Mouse (Mus musculus) monocyte, adult 5-6 weeks (primary cell): Measurements from ENCODE around the gene H2-Oa. TPM values are rescaled to one million over a fixed set of nuclear protein-coding genes. Genes with fewer than 3 reads are reported as not detected.

Experiments used
- ATAC-seq: fragments of 153-309, 156-312 bp; replicated peaks from 2 replicates; pipeline ENCODE4 v1.8.0; 2017; ENCODE audit warnings: mild to moderate bottlenecking; ENCODE audit not compliant: low TSS enrichment, insufficient number of reproducible peaks, severe bottlenecking, poor library complexity, low FRiP score
- total RNA-seq: library from RNA; stranded (forward); fragments of 200-1000, 200-491, 200-594 nt; gene quantifications from 3 replicates; pipeline ENCODE4 v1.2.3, GENCODE M21; 2017

H2-Oa gene
- total RNA-seq, 1 experiment from 2014 or later = 18.9 TPM

DNA sequence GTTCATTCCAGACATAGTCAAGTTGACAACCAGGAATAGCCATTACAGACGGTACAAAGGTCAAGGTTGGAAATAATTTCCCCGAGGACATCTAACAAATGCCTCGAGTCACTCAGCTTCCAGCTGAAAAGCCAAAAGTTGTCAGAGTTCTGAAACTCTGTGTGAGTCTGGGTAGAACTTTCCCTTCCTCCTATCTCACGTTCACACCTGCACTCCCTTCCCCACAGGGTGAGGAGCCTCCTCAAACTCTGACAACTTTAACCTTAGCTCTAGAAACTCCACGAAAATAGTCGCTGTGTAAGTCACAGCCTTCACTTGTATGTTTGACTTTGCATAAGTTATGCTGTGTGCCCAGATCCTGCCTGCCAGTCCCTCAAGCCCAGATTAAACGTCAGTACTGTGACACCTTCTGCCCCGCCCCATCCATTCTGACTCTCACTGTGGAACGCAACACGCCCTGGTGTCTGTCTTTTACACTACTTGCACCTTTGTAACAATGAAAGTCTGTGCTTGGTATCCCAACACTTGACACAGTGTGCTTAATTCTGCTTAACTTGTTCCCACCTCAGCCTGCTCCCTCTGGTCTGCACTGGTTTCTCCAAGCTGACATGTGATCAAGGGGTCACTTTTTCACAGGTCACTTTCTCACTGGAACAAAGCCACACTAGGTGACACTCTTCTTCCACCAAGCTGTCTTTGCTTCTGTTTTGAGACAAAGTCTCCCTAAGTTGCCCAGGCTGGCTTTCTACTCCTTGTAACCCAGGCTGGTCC is 6.8 kb downstream of the H2-Oa start:
- no peak for ATAC-seq

GRCm38 (mm10) chr17:34099531-34099930 is 7.4 kb downstream of the H2-Oa start:
- ATAC-seq = no peak

DNA sequence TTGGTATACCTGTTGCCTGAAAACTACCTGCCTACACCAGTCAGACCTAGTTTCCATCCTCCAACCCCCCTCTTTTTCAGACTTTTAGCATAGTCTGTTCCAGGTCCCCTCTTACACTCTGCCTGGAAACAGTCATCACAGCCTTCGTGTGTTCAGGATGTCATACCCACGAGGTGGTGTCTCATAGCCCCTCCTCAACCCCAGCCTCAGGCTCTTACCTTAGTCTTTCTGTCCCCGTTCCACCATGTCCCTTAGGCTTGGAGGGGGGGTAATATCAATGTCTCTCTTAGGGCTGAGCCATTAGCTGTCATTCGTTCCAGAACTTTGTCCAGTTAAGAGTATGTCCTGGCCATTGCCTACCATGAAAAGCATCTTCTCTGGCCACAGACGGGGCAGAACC is 9.0 kb downstream of the H2-Oa start:
- ATAC-seq = no peak

DNA sequence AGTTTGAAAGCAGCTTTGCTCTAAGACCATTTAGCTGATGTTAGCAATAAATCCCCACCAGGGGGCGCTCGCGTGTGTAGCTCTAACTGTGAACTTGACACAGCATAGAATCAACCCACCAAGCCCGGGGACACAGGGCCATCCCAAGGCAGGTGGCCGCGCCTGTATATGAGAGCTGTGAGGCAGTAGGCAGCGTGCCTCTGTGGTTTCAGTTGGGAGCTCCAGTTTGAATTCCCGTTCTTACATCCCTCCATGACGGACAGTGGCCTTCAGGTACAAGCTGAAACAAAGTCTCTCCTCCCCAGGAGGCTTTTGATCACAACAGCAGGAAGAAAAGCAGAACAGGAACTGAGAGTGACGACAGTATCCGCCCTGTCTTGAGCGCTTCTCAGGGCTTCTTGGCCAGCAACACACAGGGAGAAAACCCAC is 9.5 kb downstream of the H2-Oa start:
- peak; percentile 86 for ATAC-seq

GRCm38 (mm10) chr17:34102831-34103230 is 10.7 kb downstream of the H2-Oa start:
- 0 out of 2 replicates have a peak, but pooled peaks have one; percentile 33 for ATAC-seq

GRCm38 (mm10) chr17:34104804-34105203 is 12.7 kb downstream of the H2-Oa start:
- no peak for ATAC-seq

- ATAC-seq = no peak
These were observed 14.4 kb downstream of the H2-Oa start for GRCm38 (mm10) chr17:34106555-34106954.

GRCm38 (mm10) chr17:34107109-34107867 is 15.1 kb downstream of the H2-Oa start:
- ATAC-seq = no peak

DNA sequence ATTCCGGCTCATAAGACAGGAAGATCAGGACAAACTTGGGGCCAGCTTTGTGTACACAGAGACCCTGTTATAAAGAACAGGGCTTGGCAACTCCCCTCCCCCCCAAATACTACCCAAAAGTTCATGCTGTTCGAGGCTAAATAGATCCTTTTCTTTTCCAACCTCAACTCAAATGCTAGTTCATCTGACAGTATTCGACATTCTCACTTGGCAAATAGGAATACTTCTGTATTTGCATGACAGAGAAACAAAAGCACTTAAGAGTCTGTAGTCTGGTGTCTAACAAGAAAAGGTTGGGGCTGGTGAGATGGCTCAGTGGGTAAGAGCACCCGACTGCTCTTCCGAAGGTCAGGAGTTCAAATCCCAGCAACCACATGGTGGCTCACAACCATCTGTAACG is 16.3 kb downstream of the H2-Oa start:
- ATAC-seq = no peak

DNA sequence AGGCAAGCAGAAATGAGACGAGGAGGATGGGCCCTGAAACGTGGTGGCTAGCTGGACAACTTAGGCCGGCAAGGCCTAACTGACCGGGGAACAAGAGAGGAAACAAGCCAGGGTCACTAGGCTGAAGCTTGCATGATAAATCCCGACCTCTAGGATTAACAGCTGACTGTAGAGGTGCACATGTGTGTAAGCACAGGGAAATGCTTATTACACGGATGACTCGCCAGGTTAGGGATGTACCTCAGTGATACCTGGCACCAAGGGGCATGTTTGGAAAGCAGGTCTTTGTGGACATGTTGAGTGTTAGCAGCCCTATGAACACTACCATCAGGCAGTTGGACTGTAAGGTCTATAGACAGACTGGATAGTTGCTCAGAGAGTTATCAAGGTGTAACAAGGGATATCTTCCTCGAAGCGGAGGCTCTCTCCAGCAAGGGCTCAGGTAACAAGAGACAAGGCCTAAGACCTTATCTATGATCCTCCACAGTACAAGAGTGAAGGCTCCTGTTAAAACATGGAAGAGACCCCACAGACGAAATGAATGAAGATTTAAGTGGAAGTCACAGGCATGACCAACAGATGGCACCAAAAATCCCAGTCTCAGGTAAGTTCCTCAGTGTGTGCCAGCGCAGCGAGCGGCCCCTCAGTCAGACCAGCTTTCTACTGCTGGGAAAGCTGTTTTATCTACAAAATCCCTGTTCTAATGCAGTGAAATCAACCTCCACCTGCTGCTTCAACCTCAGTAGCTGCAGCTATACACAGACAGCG is 17.1 kb downstream of the H2-Oa start:
- ATAC-seq = no peak

DNA sequence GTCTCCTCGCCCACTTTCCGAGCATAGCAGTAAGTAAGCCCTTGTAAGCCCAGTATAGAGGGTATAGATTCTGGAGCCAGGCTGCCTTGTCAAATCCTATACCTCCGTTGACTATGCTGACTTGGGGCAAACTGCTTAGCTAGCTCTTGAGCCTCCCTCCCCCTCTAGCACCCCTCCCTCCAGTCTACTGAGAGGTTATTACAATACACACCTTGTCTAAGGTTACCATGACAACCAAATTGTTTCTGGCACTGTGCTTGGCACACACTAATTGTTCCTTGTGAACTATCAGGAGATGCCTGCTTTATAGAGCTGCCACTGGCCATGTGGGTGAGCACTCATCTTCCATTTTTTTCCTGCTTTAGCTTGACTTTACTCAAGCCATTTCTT is 17.7 kb downstream of the H2-Oa start:
- ATAC-seq = no peak

DNA sequence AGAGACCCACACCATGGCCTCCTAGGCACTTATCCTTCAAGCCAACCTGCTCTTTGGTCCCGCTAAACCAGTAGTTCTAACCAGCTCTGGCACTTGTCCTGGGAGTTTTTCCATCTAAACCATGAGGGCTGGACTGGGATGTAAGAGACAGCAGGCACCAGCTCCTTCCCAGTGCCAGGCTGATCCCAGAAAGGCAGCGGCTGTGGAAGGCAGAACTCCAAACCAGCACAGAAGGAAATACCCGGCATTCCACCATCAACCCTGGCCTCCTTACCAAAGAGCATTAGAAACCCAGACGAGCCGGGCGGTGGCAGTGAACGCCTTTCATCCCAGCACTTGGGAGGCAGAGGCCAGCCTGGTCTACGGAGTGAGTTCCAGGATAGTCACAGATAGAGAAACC is 18.2 kb downstream of the H2-Oa start:
- no peak for ATAC-seq

DNA sequence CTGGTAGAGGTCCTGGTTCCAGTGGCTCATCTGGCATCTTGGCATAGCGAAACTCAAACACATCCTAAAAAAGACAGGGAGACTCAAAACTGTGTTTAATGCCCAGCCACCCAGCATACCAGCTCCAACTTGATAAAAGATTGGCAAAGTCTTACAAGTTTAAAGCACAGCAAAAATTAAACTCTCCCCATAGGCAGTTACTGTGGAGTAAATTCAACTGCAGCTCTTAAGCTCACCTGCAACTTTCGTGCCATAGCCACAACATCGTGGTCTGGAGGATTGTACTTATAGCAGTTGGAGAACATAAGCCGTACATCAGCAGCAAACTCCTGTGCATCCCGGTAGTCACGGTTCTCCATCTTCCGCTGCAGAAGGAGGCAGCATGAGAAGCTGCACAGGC is 22.0 kb downstream of the H2-Oa start:
- ATAC-seq = no peak

- ATAC-seq = 0 out of 2 replicates have a peak, but pooled peaks have one; percentile 20
These were observed 24.7 kb downstream of the H2-Oa start for GRCm38 (mm10) chr17:34116736-34117370.

- no peak for ATAC-seq
These were observed 25.4 kb downstream of the H2-Oa start for GRCm38 (mm10) chr17:34117421-34118112.

- ATAC-seq = no peak
These were observed 26.2 kb downstream of the H2-Oa start for GRCm38 (mm10) chr17:34118113-34118872.

DNA sequence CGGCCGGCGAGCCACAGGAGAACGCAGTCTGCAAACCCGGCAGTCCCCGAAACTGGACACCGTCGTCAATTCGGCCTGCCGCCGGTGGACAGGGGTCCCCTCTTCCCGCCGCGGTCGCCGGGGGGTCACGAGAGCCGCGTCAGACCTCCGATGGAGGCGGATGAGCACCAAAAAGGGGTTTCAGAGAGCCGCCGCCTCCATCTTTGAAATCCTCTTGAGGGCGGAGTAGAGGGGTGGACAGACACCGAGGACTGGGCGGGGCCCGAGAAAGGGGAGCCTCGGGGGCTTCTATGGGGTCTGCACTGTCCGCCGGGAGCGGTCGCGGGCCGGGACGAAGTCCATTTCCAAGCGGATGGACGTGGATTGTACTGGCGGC is 26.7 kb downstream of the H2-Oa start:
- no peak for ATAC-seq
